ENCODE assay signal across 28 mouse cellular contexts in the genomic region with DNA sequence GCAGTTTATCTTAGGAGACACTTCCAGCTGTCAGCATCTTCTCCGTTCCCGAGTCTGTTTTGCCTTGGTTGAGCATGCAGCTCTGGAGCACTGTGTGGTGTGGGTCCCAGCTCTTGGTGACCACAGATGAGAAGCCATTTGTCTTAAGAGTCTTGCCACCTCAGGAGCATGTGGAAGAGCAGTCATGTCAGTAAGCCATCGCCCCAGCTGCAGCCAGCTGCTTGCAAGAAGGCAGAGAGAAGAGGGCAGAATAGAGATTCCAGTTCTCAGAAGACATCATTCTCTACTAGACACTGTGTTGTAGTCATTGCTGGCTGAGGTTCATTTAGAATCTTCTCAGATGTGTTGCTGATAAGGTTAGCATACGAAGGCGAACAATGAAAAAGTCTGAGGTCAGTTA. TPM values are rescaled to one million over a fixed set of nuclear protein-coding genes. Genes with fewer than 3 reads are reported as not detected.
DNase-seq lines count a peak whose midpoint lies in the region; ATAC-seq and TF ChIP-seq lines count a peak whose summit lies in the region.
"Had no signal": no experiment of that assay in that cellular context is flagged by ENCODE, and none has a peak within 500 bp of the region (broad histone marks: within the 10 kb centered on the region; RNA-seq: fewer than 3 reads in every experiment).

No protein-coding gene starts in this region.

- no peak for TF ChIP-seq POLR2A in lung, adult 2 months (IDR thresholded peaks at IDR 0.05; ENCODE audit: borderline replicate concordance, extremely low read depth, low read depth, low read length)

- 43% methylated on average over 5 of the region's 5 CpGs for WGBS in heart, embryonic 10.5 days
- 38% methylated on average over 5 of the region's 5 CpGs for WGBS in heart, embryonic 13.5 days
- WGBS in lung, embryonic 15.5 days: 52% methylated on average over 5 of the region's 5 CpGs
- WGBS in lung, adult 2 months: 47% methylated on average over 5 of the region's 5 CpGs

- H3K9ac ChIP-seq in heart, embryonic 13.5 days: no peak overlapping the region
- H3K9ac ChIP-seq in lung, embryonic 15.5 days: no peak overlapping the region
- H3K9ac ChIP-seq: forebrain, embryonic 13.5 days; heart, embryonic 15.5 days; hindbrain, embryonic 14.5 days had no signal

- H3K4me2 ChIP-seq in heart, embryonic 13.5 days: peak overlapping the region; percentile 48
- no peak overlapping the region for H3K4me2 ChIP-seq in lung, embryonic 15.5 days
- H3K4me2 ChIP-seq: forebrain, embryonic 13.5 days; heart, embryonic 15.5 days; hindbrain, embryonic 14.5 days had no signal

- H3K27ac ChIP-seq in heart, embryonic 10.5 days: no peak overlapping the region
- no peak overlapping the region for H3K27ac ChIP-seq in heart, embryonic 13.5 days (replicated peaks)
- no peak overlapping the region for H3K27ac ChIP-seq in lung, embryonic 15.5 days
- H3K27ac ChIP-seq: forebrain, embryonic 10.5 days; forebrain, embryonic 13.5 days; heart, embryonic 15.5 days; hindbrain, embryonic 14.5 days; hindbrain, postnatal 0 days had no signal

- ATAC-seq in heart, embryonic 13.5 days (ENCODE audit: extremely low read depth, insufficient number of reproducible peaks, low FRiP score, low TSS enrichment): no peak
- ATAC-seq in lung, embryonic 15.5 days (ENCODE audit: borderline replicate concordance, extremely low read depth, low FRiP score, low TSS enrichment): 0 out of 2 replicates have a peak, but pooled peaks have one; percentile 27
- ATAC-seq: forebrain, embryonic 13.5 days; forebrain, embryonic 16.5 days; hindbrain, postnatal 0 days; inflammation-experienced regulatory T-cells, adult 6 months; intestine, embryonic 16.5 days; Patski had no signal

- TF ChIP-seq CTCF in lung, adult 2 months (IDR thresholded peaks at IDR 0.05; ENCODE audit: insufficient read depth, low read length): no peak

- H3K9me3 ChIP-seq in heart, embryonic 10.5 days: no peaks in the 10 kb centered on the region
- H3K9me3 ChIP-seq in heart, embryonic 13.5 days: no peaks in the 10 kb centered on the region
- H3K9me3 ChIP-seq in lung, embryonic 15.5 days: no peaks in the 10 kb centered on the region
- H3K9me3 ChIP-seq: forebrain, embryonic 10.5 days; forebrain, embryonic 13.5 days; G1E; heart, embryonic 15.5 days had no signal

- peaks cover 32% of the 10 kb centered on the region for H3K4me1 ChIP-seq in heart, embryonic 10.5 days
- H3K4me1 ChIP-seq in heart, embryonic 13.5 days: peaks cover 32% of the 10 kb centered on the region
- peaks cover 51% of the 10 kb centered on the region for H3K4me1 ChIP-seq in lung, embryonic 15.5 days
- peaks cover 28% of the 10 kb centered on the region for H3K4me1 ChIP-seq in lung, adult 2 months (ENCODE audit: control insufficient read depth, insufficient read depth, low read length)

- peaks cover 6% of the 10 kb centered on the region; the same call in 1 of the 2 replicates for H3K27me3 ChIP-seq in heart, embryonic 10.5 days (ENCODE audit: insufficient read depth, poor library complexity, severe bottlenecking)
- peaks cover 18% of the 10 kb centered on the region for H3K27me3 ChIP-seq in heart, embryonic 13.5 days (replicated peaks)
- no peaks in the 10 kb centered on the region for H3K27me3 ChIP-seq in lung, embryonic 15.5 days
- H3K27me3 ChIP-seq: CH12.LX; heart, embryonic 15.5 days; Patski had no signal

- H3K4me3 ChIP-seq in heart, embryonic 10.5 days: peak overlapping the region; percentile 10; the same call in 1 of the 2 replicates
- H3K4me3 ChIP-seq in heart, embryonic 13.5 days: 0 out of 2 replicates have a peak overlapping the region, but pooled peaks have one; percentile 5
- H3K4me3 ChIP-seq in lung, embryonic 15.5 days: no peak overlapping the region
- no peak overlapping the region for H3K4me3 ChIP-seq in lung, adult 2 months (replicated peaks; ENCODE audit: extremely low read depth, low read depth, low read length)
- H3K4me3 ChIP-seq: forebrain, embryonic 10.5 days; forebrain, embryonic 13.5 days; heart, embryonic 15.5 days had no signal

- intact Hi-C loops in heart, postnatal 25 days (cut with DNase I): no loop called here

- DNase-seq in heart, embryonic 10.5 days (ENCODE audit: low spot score): no peak
- no peak for DNase-seq in heart, adult 8-10 months (ENCODE audit: low spot score)
- no peak for DNase-seq in heart, postnatal 25 days (ENCODE audit: low spot score)
- no peak for DNase-seq in lung, adult 2 months
- peak; percentile 14 for DNase-seq in testis, postnatal 10 days (ENCODE audit: low spot score)
- DNase-seq in testis, postnatal 14 days (ENCODE audit: low spot score): no peak
- DNase-seq: adrenal gland, postnatal 10 days; adrenal gland, postnatal 36 days; B cell, adult 2 months; cerebellum, adult 18-20 months; cerebellum, adult 9-10 months; cerebellum, postnatal 14 days; gastrocnemius, postnatal 10 days; gastrocnemius, postnatal 36 days; heart, postnatal 4 days had no signal

- no peaks in the 10 kb centered on the region for H3K36me3 ChIP-seq in heart, embryonic 10.5 days
- H3K36me3 ChIP-seq in heart, embryonic 13.5 days: no peaks in the 10 kb centered on the region
- no peaks in the 10 kb centered on the region for H3K36me3 ChIP-seq in lung, embryonic 15.5 days
- H3K36me3 ChIP-seq: forebrain, embryonic 10.5 days; G1E; heart, embryonic 15.5 days had no signal

RNA-seq across cellular contexts. Expression of a gene that starts 11.3 kb away (rescaled TPM):
- 9.4 and 11.5 TPM in 2 replicates for polyA plus RNA-seq in heart, embryonic 10.5 days (2016; fragmentation: Nextera tagmentation; extraction: Ambion mirVana)
- total RNA-seq in heart, adult 8-10 months (2022): 1 to 10 TPM; 7.0 to 9.4 (median 7.7) TPM
- polyA plus RNA-seq in heart, embryonic 13.5 days (2015; fragmentation: Nextera tagmentation; extraction: Ambion mirVana): 9.3 and 9.5 TPM in 2 replicates
- total RNA-seq in heart, postnatal 25 days (2021): 10 to 100 TPM in 1 of 2 experiments, 1 to 10 TPM in 1; 9.8 to 10.2 TPM
- polyA plus RNA-seq in lung, embryonic 15.5 days (2015; fragmentation: Nextera tagmentation; extraction: Ambion mirVana): 32.8 and 37.1 TPM in 2 replicates
- 24.2 and 28.3 TPM in 2 replicates for polyA plus RNA-seq in lung, adult 2 months (2012; rRNA removed)
- polyA plus RNA-seq: G1E had no signal

Comparison
In these comparisons a context has a peak if more than half of its experiments do, and no peak if none do; other contexts are left out.
1. H3K4me3 ChIP-seq: peak in heart, embryonic 10.5 days (single experiment) and heart, embryonic 13.5 days (single experiment); none in lung, embryonic 15.5 days (single experiment) and lung, adult 2 months (single experiment).